Mouse (Mus musculus) hindbrain, postnatal 0 days (tissue): Measurements from ENCODE around the gene Gm12184. TPM values are rescaled to one million over a fixed set of nuclear protein-coding genes. Genes with fewer than 3 reads are reported as not detected.
"Not testable (repeated sequence)": the region's sequence is repeated elsewhere in the genome, so short reads cannot be mapped to it uniquely, and the experiment has no call there.

Experiments
- ATAC-seq: fragments of 200-750 bp; cut with Nextera tagmentation; 2 replicates; pipeline ENCODE4 v1.8.0; 2017; ENCODE audit warnings: mild to moderate bottlenecking, moderate TSS enrichment, moderate library complexity
- DNase-seq: peaks from one replicate; pipeline ENCODE4 v3.0.0-alpha.2; 2015; ENCODE audit warnings: low spot score
- H3K27ac ChIP-seq: fragments of 300-500 bp; sonication (generic); 2 replicates; pipeline ENCODE4 v1.5.1; 2014; ENCODE audit warnings: mild to moderate bottlenecking
- H3K27me3 ChIP-seq: fragments of 300-500 bp; sonication (generic); 2 replicates; pipeline ENCODE4 v1.6.1; 2014; ENCODE audit warnings: low read length, mixed read lengths; ENCODE audit not compliant: insufficient read depth
- H3K36me3 ChIP-seq: fragments of 300-500 bp; sonication (generic); 2 replicates; pipeline ENCODE4 v1.6.1; 2014; ENCODE audit warnings: low read length, mixed read lengths; ENCODE audit not compliant: insufficient read depth
- H3K4me1 ChIP-seq: fragments of 300-500 bp; sonication (generic); 2 replicates; pipeline ENCODE4 v1.6.1; 2014; ENCODE audit warnings: antibody characterized with exemption, low read length, mixed read lengths; ENCODE audit not compliant: insufficient read depth
- H3K4me2 ChIP-seq: fragments of 300-500 bp; sonication (generic); 2 replicates; pipeline ENCODE4 v1.6.1; 2014; ENCODE audit warnings: low read depth, mild to moderate bottlenecking, low read length, moderate library complexity, mixed read lengths
- H3K4me3 ChIP-seq: fragments of 300-500 bp; sonication (generic); 2 replicates; pipeline ENCODE4 v1.5.1; 2014; ENCODE audit warnings: low read length
- H3K9ac ChIP-seq: fragments of 300-500 bp; sonication (generic); replicated peaks from 2 replicates; pipeline ENCODE4 v1.6.1; 2014; ENCODE audit warnings: mild to moderate bottlenecking, low read length, moderate library complexity, mixed read lengths
- H3K9me3 ChIP-seq: fragments of 300-500 bp; sonication (generic); 2 replicates; pipeline ENCODE4 v1.6.1; 2016; ENCODE audit warnings: low read length, mixed read lengths
- CTCF ChIP-seq: IDR thresholded peaks from 2 replicates; pipeline ENCODE4 v1.5.1; 2016; ENCODE audit warnings: antibody characterized with exemption, control low read depth, low read depth
- WGBS: fragments of 180-500 bp; shearing (Covaris S2); extraction: QIAGEN DNeasy Blood & Tissue Kit; methylation state at CpG from one replicate; pipeline ENCODE4 v1.1.7; 2014; 5-methylcytosine and 5-hydroxymethylcytosine counted together
- polyA plus RNA-seq: library from polyadenylated mRNA; unstranded; fragments of >200 nt; fragmentation: Nextera tagmentation; extraction: Ambion mirVana; gene quantifications from 2 replicates; pipeline ENCODE4 v1.2.1, GENCODE M21; 2015
- total RNA-seq: library from RNA; depleted of rRNA; stranded (reverse); fragments of >200 nt; gene quantifications from 2 replicates; pipeline ENCODE4 v1.2.3, GENCODE M21; 2014

The Gm12184 gene
- total and polyA plus RNA-seq, 2 experiments from 2014 or later: 6.0 to 20.1 TPM

DNA sequence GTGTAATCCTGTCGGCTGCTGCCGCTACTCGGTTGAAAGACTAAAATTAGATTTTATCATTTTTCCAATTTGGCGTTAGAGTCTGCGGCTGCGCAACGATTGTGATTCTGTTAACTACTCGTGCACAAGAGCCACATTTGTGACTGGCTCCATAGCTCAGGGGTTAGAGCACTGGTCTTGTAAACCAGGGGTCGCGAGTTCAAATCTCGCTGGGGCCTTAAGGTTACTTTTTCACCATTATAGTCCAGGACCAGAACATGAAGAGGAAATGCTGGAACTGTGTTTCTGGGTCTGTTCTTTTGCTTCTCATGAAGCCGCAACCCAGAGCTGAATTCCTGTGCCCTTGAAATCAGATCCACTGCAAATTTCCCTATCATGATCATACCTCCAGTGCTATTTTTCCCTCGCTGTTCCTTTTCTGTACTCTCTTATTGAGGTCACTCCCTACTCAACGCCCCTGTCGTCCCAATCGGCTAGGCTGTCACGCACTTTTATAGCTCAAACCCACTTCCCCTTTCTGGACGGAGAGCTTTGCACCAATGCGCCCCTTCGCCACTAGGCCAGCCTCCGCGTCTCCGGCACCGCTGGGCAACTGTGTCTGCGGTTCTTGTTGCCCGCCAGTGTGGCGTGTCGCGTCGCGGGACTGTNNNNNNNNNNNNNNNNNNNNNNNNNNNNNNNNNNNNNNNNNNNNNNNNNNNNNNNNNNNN lies 27.2 kb upstream of the Gm12184 start:
- DNase-seq (peak; percentile 89), ATAC-seq (peak; percentile 60)
- TF ChIP-seq CTCF: peak; percentile 50; the same call in 1 of the 2 replicates
- H3K9me3 ChIP-seq: no peaks in the 10 kb centered on the region
- H3K4me3 ChIP-seq: peak overlapping the region; percentile 52
- no peaks in the 10 kb centered on the region for H3K36me3 ChIP-seq
- H3K9ac ChIP-seq: peak overlapping the region; percentile 53
- H3K27me3 ChIP-seq: no peaks in the 10 kb centered on the region
- peak overlapping the region; percentile 80 for H3K4me2 ChIP-seq
- peak overlapping the region; percentile 76 for H3K27ac ChIP-seq
- H3K4me1 ChIP-seq: peaks cover 7% of the 10 kb centered on the region
- under 1% methylated on average over 31 of the region's 31 CpGs for WGBS

DNA sequence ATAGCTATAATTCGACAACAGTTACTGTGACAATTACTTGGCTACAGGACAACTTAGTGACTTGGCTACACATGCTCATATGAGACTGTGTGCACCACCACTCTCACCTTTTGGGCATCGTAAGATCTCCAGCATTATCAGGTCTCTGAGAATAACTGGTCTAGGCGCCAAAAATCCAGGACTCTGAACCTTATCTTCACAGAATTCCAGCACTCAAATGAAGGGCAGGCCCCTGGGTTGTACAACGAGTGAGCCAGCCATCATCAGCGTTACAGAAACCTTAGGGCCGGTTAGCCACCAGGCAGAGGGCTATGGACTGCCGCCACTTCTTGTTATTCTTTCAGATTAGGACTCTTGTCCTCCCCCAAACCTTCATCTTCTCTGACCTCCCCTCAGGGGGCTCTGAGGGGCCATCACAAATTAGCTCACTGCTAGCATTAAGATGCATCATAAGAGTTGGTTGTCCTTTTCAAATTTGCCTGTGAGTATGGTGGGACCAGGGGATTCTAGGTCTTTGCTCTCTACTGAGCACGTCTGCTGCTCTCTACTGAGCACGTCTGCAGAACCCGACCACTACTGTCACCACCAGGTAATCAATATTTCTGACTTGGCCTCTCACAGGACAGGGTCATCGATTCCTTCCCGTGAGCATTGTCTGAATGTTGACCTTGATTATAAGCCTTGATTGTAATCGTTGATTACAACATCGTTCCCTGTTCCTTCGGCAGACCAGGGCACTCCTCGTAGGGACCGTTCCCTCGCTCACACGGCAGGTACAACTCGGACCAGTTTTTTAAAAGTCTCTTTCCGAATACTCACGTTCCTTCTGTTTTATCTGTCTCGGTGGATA lies 26.4 kb upstream of the Gm12184 start:
- Histone ChIP-seq H3K4me1 (peaks cover 7% of the 10 kb centered on the region), H3K9me3 (no peaks in the 10 kb centered on the region), H3K36me3 (no peaks in the 10 kb centered on the region), H3K27ac (peak overlapping the region; percentile 76), H3K4me2 (peak overlapping the region; percentile 80), H3K9ac (peak overlapping the region; percentile 53), H3K27me3 (no peaks in the 10 kb centered on the region), H3K4me3 (peak overlapping the region; percentile 52)
- 7% methylated on average over 23 of the region's 23 CpGs for WGBS
- ATAC-seq (peak; percentile 16), DNase-seq (peak; percentile 10)
- TF ChIP-seq CTCF: no peak

DNA sequence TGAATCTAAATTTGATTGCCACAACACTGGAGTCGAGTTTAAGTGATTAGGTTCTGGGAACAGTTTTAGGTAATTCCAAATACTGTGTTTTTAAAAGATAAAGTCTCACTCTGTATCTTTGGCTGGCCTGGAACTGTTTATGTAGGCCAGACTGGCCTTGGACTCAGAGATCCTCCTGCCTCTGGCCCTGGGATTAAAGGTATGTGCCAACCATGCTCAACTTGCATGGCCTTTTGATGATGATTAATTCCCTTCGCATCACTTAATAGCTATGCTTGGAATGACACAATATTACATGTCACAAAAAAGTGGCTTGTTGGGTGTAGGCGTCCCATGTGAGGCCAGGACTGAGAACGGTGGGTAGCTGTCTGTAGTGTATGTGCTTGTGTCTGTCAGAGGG lies 25.7 kb upstream of the Gm12184 start:
- no peak overlapping the region for H3K9ac ChIP-seq
- no peaks in the 10 kb centered on the region for H3K9me3 ChIP-seq
- DNase-seq: no peak
- ATAC-seq: no peak
- H3K27me3 ChIP-seq: no peaks in the 10 kb centered on the region
- no peak overlapping the region for H3K27ac ChIP-seq
- no peaks in the 10 kb centered on the region for H3K36me3 ChIP-seq
- H3K4me1 ChIP-seq: peaks cover 7% of the 10 kb centered on the region
- no peak for TF ChIP-seq CTCF
- peak overlapping the region; percentile 80 for H3K4me2 ChIP-seq
- peak overlapping the region; percentile 52; the same call in 1 of the 2 replicates for H3K4me3 ChIP-seq
- WGBS: 73% methylated on average over 4 of the region's 4 CpGs

DNA sequence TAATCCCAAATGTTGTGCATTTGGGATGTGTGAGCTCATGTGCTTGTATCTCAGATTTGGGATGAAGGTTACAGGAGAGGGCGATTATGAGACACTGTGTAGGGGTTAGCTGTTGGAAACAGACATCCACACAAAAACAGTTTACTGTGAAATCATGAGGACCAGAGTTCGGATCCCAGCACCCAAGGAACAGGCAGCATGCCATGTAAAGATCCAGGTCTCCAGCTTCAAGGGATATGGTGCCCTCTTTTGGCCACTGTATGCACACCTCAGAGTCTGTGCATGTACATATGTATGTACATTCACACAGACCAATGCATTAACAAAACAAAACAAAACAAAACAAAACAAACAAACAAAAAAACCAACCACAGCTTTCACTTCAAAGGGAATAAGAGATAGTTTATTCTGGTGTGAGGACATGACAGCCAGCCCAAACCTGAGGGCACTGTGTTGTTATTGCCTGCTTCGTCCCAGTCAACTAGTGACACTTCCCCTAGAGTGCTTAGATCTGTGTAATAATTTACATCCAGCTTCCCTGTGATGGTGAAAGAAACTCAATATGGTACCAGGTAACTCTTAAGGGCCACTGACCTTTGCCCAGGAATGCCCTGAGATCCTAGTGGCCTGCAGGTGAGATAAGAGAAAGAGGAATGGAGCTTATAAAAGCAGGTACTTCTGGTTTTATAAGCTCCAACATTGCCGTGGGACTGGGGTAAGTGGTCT lies 25.0 kb upstream of the Gm12184 start:
- no peaks in the 10 kb centered on the region for H3K27me3 ChIP-seq
- no peak overlapping the region for H3K9ac ChIP-seq
- H3K4me3 ChIP-seq: no peak overlapping the region
- H3K27ac ChIP-seq: no peak overlapping the region
- no peaks in the 10 kb centered on the region for H3K9me3 ChIP-seq
- no peak for ATAC-seq
- DNase-seq: no peak
- 79% methylated on average over 4 of the region's 4 CpGs for WGBS
- no peak overlapping the region for H3K4me2 ChIP-seq
- peak; percentile 39 for TF ChIP-seq CTCF
- H3K4me1 ChIP-seq: peaks cover 7% of the 10 kb centered on the region
- H3K36me3 ChIP-seq: no peaks in the 10 kb centered on the region

DNA sequence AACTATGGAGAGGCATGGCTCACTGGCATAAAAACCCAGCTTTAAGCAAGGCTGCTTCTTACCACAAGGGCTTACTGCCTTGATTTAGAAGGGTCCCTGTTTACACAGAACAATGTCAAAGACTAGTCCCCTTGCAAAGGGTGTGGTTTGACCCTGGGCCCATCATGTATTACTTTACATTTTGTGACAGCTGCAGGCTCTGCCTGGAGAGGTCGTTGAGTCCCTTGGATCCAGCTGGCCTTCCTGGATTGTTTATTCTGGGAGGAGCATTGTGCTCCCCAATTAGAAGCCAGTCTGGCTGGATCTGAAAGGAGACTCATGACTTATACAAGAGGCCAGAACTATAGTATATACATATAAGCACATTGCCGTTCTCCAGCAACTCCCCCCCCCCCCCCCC lies 23.8 kb upstream of the Gm12184 start:
- TF ChIP-seq CTCF: no peak
- ATAC-seq (no peak), DNase-seq (no peak)
- H3K36me3 ChIP-seq: no peaks in the 10 kb centered on the region
- H3K27me3 ChIP-seq: no peaks in the 10 kb centered on the region
- no peak overlapping the region for H3K9ac ChIP-seq
- H3K4me2 ChIP-seq: no peak overlapping the region
- 57% methylated on average over 2 of the region's 2 CpGs for WGBS
- no peak overlapping the region for H3K4me3 ChIP-seq
- H3K4me1 ChIP-seq: peaks cover 7% of the 10 kb centered on the region
- no peaks in the 10 kb centered on the region for H3K9me3 ChIP-seq
- no peak overlapping the region for H3K27ac ChIP-seq

DNA sequence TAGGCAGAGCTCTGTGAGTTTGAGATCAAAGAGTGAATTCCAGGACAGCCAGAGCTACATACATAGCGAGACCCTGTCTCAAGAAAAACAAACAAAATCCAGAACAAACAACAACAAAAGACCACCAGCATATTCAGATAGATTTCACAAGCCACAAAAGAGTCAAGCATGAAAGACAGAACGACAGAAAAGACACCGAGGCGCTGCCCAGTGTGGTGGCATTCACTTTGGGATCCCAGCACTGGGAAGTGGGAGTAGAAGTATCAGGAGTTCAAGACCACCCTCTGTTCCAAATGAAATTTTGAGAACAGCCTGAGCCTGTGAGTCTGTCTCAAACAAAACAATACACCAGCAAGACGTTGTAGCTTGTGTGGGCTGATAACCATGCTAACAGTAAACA lies 20.4 kb upstream of the Gm12184 start:
- no peak for TF ChIP-seq CTCF
- 54% methylated on average over 5 of the region's 5 CpGs for WGBS
- H3K27me3 ChIP-seq: no peaks in the 10 kb centered on the region; the same call in 1 of the 2 replicates

DNA sequence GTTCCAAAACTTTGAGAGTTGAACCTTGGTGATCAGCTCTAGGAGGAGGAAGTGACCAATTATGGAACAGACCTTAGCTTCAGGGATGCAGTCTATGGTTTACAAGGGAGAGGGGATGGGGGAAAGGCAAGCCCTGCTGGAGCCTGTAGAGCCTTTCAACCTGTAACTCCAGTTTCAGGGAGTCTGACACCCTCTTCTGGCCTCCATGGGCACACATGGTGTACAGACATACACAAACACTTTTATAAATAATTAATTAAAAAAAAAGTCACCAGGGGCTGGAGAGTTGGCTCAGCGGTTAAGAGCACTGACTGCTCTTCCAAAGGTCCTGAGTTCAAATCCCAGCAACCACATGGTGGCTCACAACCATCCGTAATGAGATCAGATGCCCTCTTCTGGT lies 19.9 kb upstream of the Gm12184 start:
- not testable (repeated sequence) for H3K4me2 ChIP-seq, DNase-seq, H3K9me3 ChIP-seq, H3K4me1 ChIP-seq, H3K36me3 ChIP-seq, H3K4me3 ChIP-seq, H3K27me3 ChIP-seq, ATAC-seq, H3K27ac ChIP-seq, H3K9ac ChIP-seq
- WGBS: 84% methylated on average over 2 of the region's 2 CpGs

More for the DNA sequence above, 20.4 kb upstream of the Gm12184 start:
- Histone ChIP-seq H3K9ac (no peak overlapping the region), H3K27ac (no peak overlapping the region), H3K36me3 (no peaks in the 10 kb centered on the region), H3K9me3 (no peaks in the 10 kb centered on the region), H3K4me3 (no peak overlapping the region), H3K4me2 (no peak overlapping the region), H3K4me1 (no peaks in the 10 kb centered on the region)
- no peak for DNase-seq
- no peak for ATAC-seq
